Mouse (Mus musculus) intestine, embryonic 14.5 days (tissue): ENCODE data around the gene Htr2c. TPM values are rescaled to one million over a fixed set of nuclear protein-coding genes. Genes with fewer than 3 reads are reported as not detected.

ENCODE experiments used
- ATAC-seq: fragments of 200-750 bp; cut with Nextera tagmentation; replicated peaks from 2 replicates; pipeline ENCODE4 v1.8.0; 2017; ENCODE audit warnings: low read depth, moderate number of reproducible peaks, moderate TSS enrichment, moderate library complexity; ENCODE audit not compliant: low FRiP score, low TSS enrichment
- DNase-seq: peaks from one replicate; pipeline ENCODE4 v3.0.0-alpha.2; 2018; ENCODE audit warnings: low spot score
- H3K27ac ChIP-seq: fragments of 300-500 bp; sonication (generic); 2 replicates; pipeline ENCODE4 v1.5.1; 2014; ENCODE audit warnings: low read depth, mild to moderate bottlenecking, control low read depth
- H3K27me3 ChIP-seq: fragments of 300-500 bp; sonication (generic); replicated peaks from 2 replicates; pipeline ENCODE4 v1.6.1; 2014; ENCODE audit warnings: low read length, control low read depth; ENCODE audit not compliant: control insufficient read depth, insufficient read depth
- H3K36me3 ChIP-seq: fragments of 300-500 bp; sonication (generic); 2 replicates; pipeline ENCODE4 v1.6.1; 2014; ENCODE audit warnings: low read length, control low read depth; ENCODE audit not compliant: control insufficient read depth, insufficient read depth
- H3K4me1 ChIP-seq: fragments of 300-500 bp; sonication (generic); replicated peaks from 2 replicates; pipeline ENCODE4 v1.6.1; 2014; ENCODE audit warnings: low read length, control low read depth, mixed read lengths; ENCODE audit not compliant: control insufficient read depth, insufficient read depth
- H3K4me2 ChIP-seq: fragments of 300-500 bp; sonication (generic); 2 replicates; pipeline ENCODE4 v1.6.1; 2014; ENCODE audit warnings: low read length
- H3K4me3 ChIP-seq: fragments of 300-500 bp; sonication (generic); 2 replicates; pipeline ENCODE4 v1.5.1; 2014; ENCODE audit warnings: low read depth, low read length, control low read depth, mixed read lengths
- H3K9ac ChIP-seq: fragments of 300-500 bp; sonication (generic); 2 replicates; pipeline ENCODE4 v1.6.1; 2014; ENCODE audit warnings: mild to moderate bottlenecking, low read length
- H3K9me3 ChIP-seq: fragments of 300-500 bp; sonication (generic); 2 replicates; pipeline ENCODE4 v1.6.1; 2016; ENCODE audit warnings: low read length, control low read depth; ENCODE audit not compliant: control insufficient read depth
- WGBS: fragments of 180-500 bp; shearing (Covaris S2); extraction: QIAGEN DNeasy Blood & Tissue Kit; methylation state at CpG from one replicate; pipeline ENCODE4 v1.1.7; 2014; 5-methylcytosine and 5-hydroxymethylcytosine counted together
- polyA plus RNA-seq: library from polyadenylated mRNA; unstranded; fragments of >200 nt; fragmentation: Nextera tagmentation; extraction: Ambion mirVana; gene quantifications from 2 replicates; pipeline ENCODE4 v1.2.1, GENCODE M21; 2014

Htr2c gene
- polyA plus RNA-seq, result not detected in 2 replicates

DNA sequence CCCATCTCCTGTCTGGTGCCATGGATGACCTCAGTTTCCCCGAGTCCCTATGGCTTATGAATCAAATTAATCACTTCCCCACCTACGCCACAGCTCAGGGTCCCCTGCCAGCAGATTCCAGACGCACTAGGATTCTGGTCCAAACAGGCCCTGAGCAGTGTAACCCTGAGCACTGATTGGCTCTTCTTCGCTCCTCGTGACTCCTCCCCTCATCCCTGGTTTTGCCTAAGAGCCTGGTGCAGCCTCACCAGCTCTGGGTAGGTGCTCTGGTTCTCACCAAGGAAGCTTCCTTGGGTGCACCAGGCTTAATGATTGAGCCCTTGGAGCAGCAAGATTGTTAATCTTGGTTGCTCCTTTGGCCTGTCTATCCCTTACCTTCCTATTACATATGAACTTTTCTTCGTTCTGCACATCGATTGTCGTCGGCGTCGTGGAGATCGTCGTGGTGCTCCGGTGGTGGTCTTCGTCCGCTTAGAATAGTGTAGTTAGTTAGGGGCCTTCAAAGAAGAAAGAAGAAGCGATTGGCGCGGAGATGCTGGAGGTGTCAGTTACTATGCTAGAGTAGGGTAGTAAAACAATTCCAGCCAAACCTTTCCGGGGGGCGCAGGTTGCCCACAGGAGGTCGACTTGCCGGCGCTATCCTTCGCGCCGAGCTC is at the start of gene Htr2c:
Gene Htr2c (plus strand): TSS at position 256 of the 656 bp plus-strand sequence.
- Histone ChIP-seq H3K4me1 (no peaks in the 10 kb centered on the region), H3K27me3 (peaks cover 43% of the 10 kb centered on the region; the same call in 1 of the 2 replicates), H3K36me3 (no peaks in the 10 kb centered on the region), H3K9ac (no peak within 1 kb of the TSS), H3K27ac (no peak within 1 kb of the TSS), H3K9me3 (no peaks in the 10 kb centered on the region), H3K4me2 (peak within 1 kb of the TSS; percentile 35), H3K4me3 (peak within 1 kb of the TSS; percentile 10)
- no peak for ATAC-seq
- peak; percentile 50 for DNase-seq
- WGBS, result 24% methylated on average over 27 of the region's 27 CpGs

DNA sequence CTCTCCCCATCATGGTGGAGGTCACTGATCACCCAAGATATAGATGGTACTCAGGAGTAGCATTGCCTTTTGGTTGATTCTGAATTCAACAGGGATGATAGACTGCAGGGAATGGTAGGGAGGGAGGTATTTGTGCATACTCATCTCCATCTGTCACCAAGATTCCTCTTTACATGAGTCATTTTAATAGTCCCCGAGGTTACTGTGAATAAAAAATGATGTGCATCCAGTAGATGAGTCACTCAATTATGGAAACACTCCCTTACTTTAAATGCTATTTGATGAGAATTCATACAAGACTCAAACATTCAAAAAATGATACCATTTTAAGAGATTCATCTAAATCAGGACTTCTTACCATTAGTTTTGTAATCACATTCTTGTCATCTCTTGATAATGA is 34.1 kb upstream of the Htr2c start:
- no peaks in the 10 kb centered on the region for H3K36me3 ChIP-seq
- H3K4me1 ChIP-seq, result no peaks in the 10 kb centered on the region
- H3K4me2 ChIP-seq, result no peak overlapping the region
- no peaks in the 10 kb centered on the region for H3K9me3 ChIP-seq
- H3K27me3 ChIP-seq, result no peaks in the 10 kb centered on the region
- ATAC-seq (no peak), DNase-seq (no peak)
- H3K27ac ChIP-seq, result no peak overlapping the region
- WGBS, result 71% methylated on average over 1 of the region's 1 CpGs
- H3K4me3 ChIP-seq, result no peak overlapping the region
- H3K9ac ChIP-seq, result no peak overlapping the region

DNA sequence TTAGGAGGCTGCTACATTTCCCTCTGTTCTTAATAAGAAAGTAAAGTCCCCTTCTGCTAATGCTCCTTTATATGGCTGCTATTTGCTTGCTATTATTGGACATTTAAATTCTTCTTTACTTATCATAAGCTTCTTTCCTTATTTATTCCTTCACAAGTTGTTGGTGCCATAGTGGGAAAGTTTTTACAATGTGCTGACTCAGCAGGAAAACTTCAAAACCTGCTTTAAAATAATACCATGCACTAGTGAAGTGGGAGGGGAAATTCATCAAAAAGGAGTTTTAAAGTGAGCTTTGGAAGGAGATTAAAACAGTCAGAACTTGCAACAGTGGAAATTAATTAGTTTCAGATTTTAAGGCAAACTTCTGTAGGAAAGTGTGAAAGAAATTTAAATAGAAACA is 26.0 kb upstream of the Htr2c start:
- H3K4me3 ChIP-seq, result no peak overlapping the region
- no peaks in the 10 kb centered on the region for H3K4me1 ChIP-seq
- no peak overlapping the region for H3K4me2 ChIP-seq
- ATAC-seq (no peak), DNase-seq (no peak)
- H3K9me3 ChIP-seq, result no peaks in the 10 kb centered on the region
- no peaks in the 10 kb centered on the region for H3K27me3 ChIP-seq
- no peaks in the 10 kb centered on the region for H3K36me3 ChIP-seq
- H3K9ac ChIP-seq, result no peak overlapping the region
- H3K27ac ChIP-seq, result no peak overlapping the region

GRCm38 (mm10) chrX:146946216-146946886 is 16.0 kb upstream of the Htr2c start:
- Histone ChIP-seq H3K4me3 (no peak overlapping the region), H3K4me1 (no peaks in the 10 kb centered on the region), H3K27me3 (no peaks in the 10 kb centered on the region), H3K27ac (no peak overlapping the region), H3K4me2 (no peak overlapping the region), H3K9ac (no peak overlapping the region), H3K9me3 (no peaks in the 10 kb centered on the region), H3K36me3 (no peaks in the 10 kb centered on the region)
- WGBS, result 76% methylated on average over 2 of the region's 2 CpGs
- DNase-seq, result no peak
- no peak for ATAC-seq

GRCm38 (mm10) chrX:146946996-146947395 is 15.3 kb upstream of the Htr2c start:
- no peak overlapping the region for H3K27ac ChIP-seq
- H3K36me3 ChIP-seq, result no peaks in the 10 kb centered on the region
- H3K4me2 ChIP-seq, result no peak overlapping the region
- ATAC-seq (no peak), DNase-seq (no peak)
- no peaks in the 10 kb centered on the region for H3K27me3 ChIP-seq
- no peaks in the 10 kb centered on the region for H3K4me1 ChIP-seq
- no peaks in the 10 kb centered on the region for H3K9me3 ChIP-seq
- no peak overlapping the region for H3K9ac ChIP-seq
- H3K4me3 ChIP-seq, result no peak overlapping the region

DNA sequence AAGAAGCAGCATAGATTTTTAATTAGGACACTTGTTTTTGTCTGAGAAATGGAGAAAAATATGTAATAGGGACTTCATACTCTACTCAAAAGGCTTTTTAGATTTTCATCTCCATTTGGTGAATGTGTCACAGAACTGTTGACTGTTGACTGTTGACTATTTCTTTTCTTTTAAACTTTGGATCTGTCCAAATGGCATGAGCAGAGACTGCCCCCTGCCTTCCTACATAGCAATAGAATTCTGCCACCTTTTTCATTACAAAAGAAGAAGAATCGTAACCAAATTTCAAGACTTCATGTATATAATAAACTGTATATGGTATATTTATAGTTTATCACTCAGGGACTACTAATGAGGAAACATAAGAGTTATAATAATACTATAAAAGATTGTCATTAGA is 3.7 kb upstream of the Htr2c start:
- no peak overlapping the region for H3K9ac ChIP-seq
- no peak overlapping the region for H3K4me2 ChIP-seq

GRCm38 (mm10) chrX:146959960-146960359 is 2.4 kb upstream of the Htr2c start:
- H3K36me3 ChIP-seq, result no peaks in the 10 kb centered on the region
- H3K4me1 ChIP-seq, result no peaks in the 10 kb centered on the region
- peaks cover 43% of the 10 kb centered on the region; the same call in 1 of the 2 replicates for H3K27me3 ChIP-seq
- DNase-seq (no peak), ATAC-seq (no peak)
- H3K27ac ChIP-seq, result no peak overlapping the region
- H3K4me3 ChIP-seq, result no peak overlapping the region
- H3K9me3 ChIP-seq, result no peaks in the 10 kb centered on the region
- no peak overlapping the region for H3K9ac ChIP-seq
- no peak overlapping the region for H3K4me2 ChIP-seq
- WGBS, result 21% methylated on average over 10 of the region's 10 CpGs

More for the DNA sequence above, 3.7 kb upstream of the Htr2c start:
- H3K27ac ChIP-seq, result no peak overlapping the region
- ATAC-seq, result no peak
- peaks cover 37% of the 10 kb centered on the region; the same call in 1 of the 2 replicates for H3K27me3 ChIP-seq
- H3K4me3 ChIP-seq, result no peak overlapping the region
- WGBS, result 71% methylated on average over 1 of the region's 1 CpGs
- H3K36me3 ChIP-seq, result no peaks in the 10 kb centered on the region
- no peak for DNase-seq
- H3K9me3 ChIP-seq, result no peaks in the 10 kb centered on the region
- no peaks in the 10 kb centered on the region for H3K4me1 ChIP-seq

- Histone ChIP-seq H3K9me3 (no peaks in the 10 kb centered on the region), H3K27ac (no peak overlapping the region), H3K27me3 (peaks cover 43% of the 10 kb centered on the region; the same call in 1 of the 2 replicates), H3K9ac (no peak overlapping the region), H3K36me3 (no peaks in the 10 kb centered on the region), H3K4me1 (no peaks in the 10 kb centered on the region), H3K4me3 (peak overlapping the region; percentile 10), H3K4me2 (peak overlapping the region; percentile 35)
- ATAC-seq, result no peak
- DNase-seq, result peak; percentile 54
- WGBS, result 21% methylated on average over 37 of the region's 37 CpGs
Observed at GRCm38 (mm10) chrX:146962914-146963547, 718 bp downstream of the Htr2c start.
